Mouse (Mus musculus) olfactory bulb, adult 2 months (tissue): ENCODE data around the gene Ltv1.

Source experiments
- CTCF ChIP-seq: fragments of 200-500 bp; IDR thresholded peaks from 2 replicates; pipeline ENCODE4 v1.5.1; 2012; ENCODE audit warnings: low read depth, mild to moderate bottlenecking, low read length, moderate library complexity; ENCODE audit not compliant: insufficient read depth
- POLR2A ChIP-seq: fragments of 200-500 bp; IDR thresholded peaks from 2 replicates; pipeline ENCODE4 v1.6.1; 2012; ENCODE audit warnings: mild to moderate bottlenecking, low read depth, low read length, moderate library complexity; ENCODE audit not compliant: insufficient read depth

DNA sequence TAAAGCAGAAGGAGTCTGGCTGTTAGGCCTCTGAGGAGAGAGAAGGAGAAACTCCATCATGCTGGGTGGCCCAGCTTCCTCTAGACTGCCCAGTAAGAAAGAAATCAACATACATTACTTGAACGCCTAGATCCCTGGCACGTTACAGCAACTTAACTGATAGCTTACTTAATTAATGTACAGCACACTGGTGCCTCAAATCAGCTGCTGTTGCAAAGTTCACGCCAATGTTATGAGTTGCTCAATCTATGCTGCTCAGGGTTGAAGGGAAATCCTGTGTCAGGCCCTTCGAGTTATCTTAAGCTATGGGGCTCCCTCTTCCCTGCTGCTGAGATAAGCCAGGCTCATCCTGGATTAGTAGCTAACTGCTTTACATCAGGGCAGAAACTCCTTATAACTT, 47.5 kb upstream of the Ltv1 start:
- no peak for TF ChIP-seq POLR2A
- TF ChIP-seq CTCF = no peak
